ENCODE assay signal across 9 mouse cellular contexts in genomic region chr15:4375031-4375422, GRCm38 (mm10). TPM values are rescaled to one million over a fixed set of nuclear protein-coding genes. Genes with fewer than 3 reads are reported as not detected.
DNase-seq lines count a peak whose midpoint lies in the region; ATAC-seq and TF ChIP-seq lines count a peak whose summit lies in the region.
"Had no signal": no experiment of that assay in that cellular context is flagged by ENCODE, and none has a peak within 500 bp of the region (broad histone marks: within the 10 kb centered on the region; RNA-seq: fewer than 3 reads in every experiment).

No protein-coding gene starts in this region.

- no peak for TF ChIP-seq EP300 in ES-Bruce4 (IDR thresholded peaks at IDR 0.05; ENCODE audit: insufficient read depth, low read depth, low read length)

- WGBS in heart, embryonic 11.5 days (ENCODE audit: insufficient replicate concordance) = 32% methylated on average over 6 of the region's 6 CpGs
- 22% methylated on average over 6 of the region's 6 CpGs for WGBS in hindbrain, embryonic 10.5 days
- 17% methylated on average over 6 of the region's 6 CpGs for WGBS in midbrain, embryonic 11.5 days

- no peak for ATAC-seq in heart, embryonic 11.5 days (replicated peaks; ENCODE audit: insufficient number of reproducible peaks, low FRiP score, low TSS enrichment)
- ATAC-seq in midbrain, embryonic 11.5 days (ENCODE audit: low FRiP score) = no peak; the same call in 1 of the 2 replicates
- ATAC-seq in monocyte, adult 5-6 weeks (replicated peaks; ENCODE audit: insufficient number of reproducible peaks, low FRiP score, low TSS enrichment, poor library complexity, severe bottlenecking) = no peak

- no peaks in the 10 kb centered on the region for H3K4me1 ChIP-seq in heart, embryonic 11.5 days (ENCODE audit: control insufficient read depth, insufficient read depth, low read length)
- no peaks in the 10 kb centered on the region for H3K4me1 ChIP-seq in ES-Bruce4 (ENCODE audit: control insufficient read depth, insufficient read depth, low read length)
- H3K4me1 ChIP-seq in hindbrain, embryonic 10.5 days (replicated peaks) = peaks cover 24% of the 10 kb centered on the region; the same call in 1 of the 2 replicates
- peaks cover 4% of the 10 kb centered on the region; the same call in 1 of the 2 replicates for H3K4me1 ChIP-seq in midbrain, embryonic 11.5 days (ENCODE audit: control insufficient read depth, insufficient read depth, low read length)

- peak overlapping the region; percentile 53 for H3K4me3 ChIP-seq in heart, embryonic 11.5 days (ENCODE audit: low read depth, low read length)
- H3K4me3 ChIP-seq in ES-Bruce4 (ENCODE audit: low read depth, low read length) = peak overlapping the region; percentile 40; the same call in 1 of the 2 replicates
- H3K4me3 ChIP-seq in hindbrain, embryonic 10.5 days = peak overlapping the region; percentile 65
- peak overlapping the region; percentile 52 for H3K4me3 ChIP-seq in midbrain, embryonic 11.5 days (ENCODE audit: low read depth, low read length)

- H3K9me3 ChIP-seq in heart, embryonic 11.5 days (replicated peaks; ENCODE audit: control insufficient read depth, low read length) = no peaks in the 10 kb centered on the region
- H3K9me3 ChIP-seq in ES-Bruce4 (replicated peaks; ENCODE audit: control insufficient read depth, insufficient read depth, low read length, poor library complexity, severe bottlenecking) = no peaks in the 10 kb centered on the region
- H3K9me3 ChIP-seq in hindbrain, embryonic 10.5 days = no peaks in the 10 kb centered on the region
- H3K9me3 ChIP-seq in midbrain, embryonic 11.5 days (ENCODE audit: control insufficient read depth, low read length) = 0 out of 2 replicates have a peak, but pooled peaks cover 2% of the 10 kb centered on the region

- no peaks in the 10 kb centered on the region for H3K36me3 ChIP-seq in heart, embryonic 11.5 days (ENCODE audit: control insufficient read depth, insufficient read depth, low read length)
- H3K36me3 ChIP-seq in ES-Bruce4 (ENCODE audit: control insufficient read depth, insufficient read depth, low read length, poor library complexity, severe bottlenecking) = no peaks in the 10 kb centered on the region
- H3K36me3 ChIP-seq in hindbrain, embryonic 10.5 days = no peaks in the 10 kb centered on the region
- H3K36me3 ChIP-seq in midbrain, embryonic 11.5 days (ENCODE audit: control insufficient read depth, insufficient read depth, low read length) = no peaks in the 10 kb centered on the region

- H3K9ac ChIP-seq in heart, embryonic 11.5 days (ENCODE audit: low read depth, low read length) = peak overlapping the region; percentile 54; the same call in 1 of the 2 replicates
- H3K9ac ChIP-seq in ES-Bruce4 (ENCODE audit: low read depth, poor library complexity, severe bottlenecking) = no peak overlapping the region
- peak overlapping the region; percentile 72 for H3K9ac ChIP-seq in midbrain, embryonic 11.5 days (ENCODE audit: low read length)

- no peak for DNase-seq in heart, adult 18-20 months
- no peak for DNase-seq in hindbrain, embryonic 10.5 days (ENCODE audit: low spot score)
- DNase-seq in midbrain, embryonic 11.5 days (ENCODE audit: low spot score, missing footprints) = peak; percentile 92
- DNase-seq in cerebellum, postnatal 4 days (ENCODE audit: low spot score in 2 of 2) = no peak
- DNase-seq in left cerebral cortex, adult 9 months (ENCODE audit: low spot score in 2 of 2) = no peak
- DNase-seq: gastrocnemius, postnatal 25 days had no signal

- no peak overlapping the region for H3K27ac ChIP-seq in heart, embryonic 11.5 days (ENCODE audit: low read depth, low read length)
- H3K27ac ChIP-seq in ES-Bruce4 (ENCODE audit: insufficient read depth, low read length) = no peak overlapping the region
- H3K27ac ChIP-seq in hindbrain, embryonic 10.5 days = peak overlapping the region; percentile 80
- H3K27ac ChIP-seq in midbrain, embryonic 11.5 days (ENCODE audit: low read depth, low read length) = no peak overlapping the region

- no peak for TF ChIP-seq POLR2A in ES-Bruce4 (IDR thresholded peaks at IDR 0.05; ENCODE audit: insufficient read depth, low read length)

- TF ChIP-seq CTCF in ES-Bruce4 (IDR thresholded peaks at IDR 0.05; ENCODE audit: low read depth, low read length) = no peak

- H3K27me3 ChIP-seq in heart, embryonic 11.5 days (ENCODE audit: control insufficient read depth, insufficient read depth, low read length) = peaks cover 12% of the 10 kb centered on the region
- H3K27me3 ChIP-seq in ES-Bruce4 (ENCODE audit: control insufficient read depth, insufficient read depth, low read length, poor library complexity, severe bottlenecking) = no peaks in the 10 kb centered on the region
- peaks cover 14% of the 10 kb centered on the region for H3K27me3 ChIP-seq in hindbrain, embryonic 10.5 days (ENCODE audit: insufficient read depth, poor library complexity, severe bottlenecking)
- no peaks in the 10 kb centered on the region for H3K27me3 ChIP-seq in midbrain, embryonic 11.5 days (ENCODE audit: control insufficient read depth, insufficient read depth, low read length)

- H3K4me2 ChIP-seq in heart, embryonic 11.5 days = peak overlapping the region; percentile 89
- peak overlapping the region; percentile 93 for H3K4me2 ChIP-seq in midbrain, embryonic 11.5 days

RNA-seq across cellular contexts. Expression of gene Plcxd3, which starts 0.3 kb away (rescaled TPM):
- polyA plus RNA-seq in heart, embryonic 11.5 days (2014; fragmentation: Nextera tagmentation; extraction: Ambion mirVana) = 1.4 and 1.7 TPM in 2 replicates
- under 1 TPM; 0.37 to 0.67 TPM for total RNA-seq in heart, adult 18-20 months (2021)
- not detected in 2 replicates for polyA plus RNA-seq in ES-Bruce4 (2011; ENCODE audit: insufficient read depth, insufficient read length, low read depth, missing spikeins)
- polyA plus RNA-seq in hindbrain, embryonic 10.5 days (2016; fragmentation: Nextera tagmentation; extraction: Ambion mirVana) = 4.8 and 10.8 TPM in 2 replicates
- 16.6 and 19.8 TPM in 2 replicates for polyA plus RNA-seq in midbrain, embryonic 11.5 days (2014; fragmentation: Nextera tagmentation; extraction: Ambion mirVana)
- 0.10 TPM in 1 of 3 replicates, not detected in the others for total RNA-seq in monocyte, adult 5-6 weeks (2017)
